Mouse (Mus musculus): ENCODE measurements around the gene Kazn. TPM values are rescaled to one million over a fixed set of nuclear protein-coding genes. Genes with fewer than 3 reads are reported as not detected.

The Kazn gene
- polyA plus RNA-seq, 1 experiment from 2014 or later = 15.5 TPM

DNA sequence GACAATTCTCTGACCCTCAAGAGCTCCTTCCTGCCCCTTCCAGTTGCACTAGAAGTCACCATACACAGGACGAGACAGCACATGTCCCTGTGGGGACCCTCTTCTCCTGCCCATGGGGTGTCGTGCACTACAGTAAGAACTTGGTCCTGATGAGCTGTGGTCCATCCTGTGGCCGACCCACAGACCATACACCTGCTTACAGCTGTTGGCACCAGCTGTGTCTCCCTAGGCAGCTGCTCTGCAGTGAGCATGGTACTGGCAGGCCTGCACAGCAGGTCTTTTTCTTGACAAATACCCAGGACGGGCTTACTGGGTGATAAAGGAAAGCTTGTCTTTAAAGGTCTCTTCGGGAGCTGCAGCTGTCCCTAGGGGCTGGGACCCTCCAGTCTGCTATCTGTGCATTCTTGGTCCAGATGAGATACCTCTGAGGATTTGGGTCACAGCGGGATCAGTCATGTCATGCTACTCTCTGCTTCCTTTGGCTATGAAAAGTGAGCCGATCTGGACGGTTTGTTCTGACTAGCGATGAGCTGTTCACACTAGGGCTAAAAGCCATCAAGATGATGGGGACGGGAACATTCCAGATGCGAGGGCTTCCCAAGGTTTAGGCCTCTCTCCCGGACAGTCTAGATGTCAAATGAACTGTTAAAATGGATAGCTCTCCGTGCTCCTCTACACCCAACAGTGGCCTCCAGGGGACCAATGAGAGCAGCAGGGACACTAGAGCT is 179.9 kb downstream of the Kazn start:
- Histone ChIP-seq H3K4me3 (ENCODE audit: low read length) (no peak overlapping the region), H3K4me1 (ENCODE audit: insufficient read depth, low read length) (peaks cover 24% of the 10 kb centered on the region), H3K9ac (replicated peaks; ENCODE audit: low read length) (no peak overlapping the region), H3K27me3 (ENCODE audit: insufficient read depth, low read length) (no peaks in the 10 kb centered on the region), H3K27ac (ENCODE audit: low read length) (no peak overlapping the region), H3K36me3 (ENCODE audit: insufficient read depth, low read length) (no peaks in the 10 kb centered on the region), H3K4me2 (replicated peaks; ENCODE audit: low read depth, low read length) (no peak overlapping the region), H3K9me3 (ENCODE audit: low read length) (no peaks in the 10 kb centered on the region)
- no peak for ATAC-seq (ENCODE audit: low FRiP score, low TSS enrichment)
- 84% methylated on average over 13 of the region's 13 CpGs for WGBS

DNA sequence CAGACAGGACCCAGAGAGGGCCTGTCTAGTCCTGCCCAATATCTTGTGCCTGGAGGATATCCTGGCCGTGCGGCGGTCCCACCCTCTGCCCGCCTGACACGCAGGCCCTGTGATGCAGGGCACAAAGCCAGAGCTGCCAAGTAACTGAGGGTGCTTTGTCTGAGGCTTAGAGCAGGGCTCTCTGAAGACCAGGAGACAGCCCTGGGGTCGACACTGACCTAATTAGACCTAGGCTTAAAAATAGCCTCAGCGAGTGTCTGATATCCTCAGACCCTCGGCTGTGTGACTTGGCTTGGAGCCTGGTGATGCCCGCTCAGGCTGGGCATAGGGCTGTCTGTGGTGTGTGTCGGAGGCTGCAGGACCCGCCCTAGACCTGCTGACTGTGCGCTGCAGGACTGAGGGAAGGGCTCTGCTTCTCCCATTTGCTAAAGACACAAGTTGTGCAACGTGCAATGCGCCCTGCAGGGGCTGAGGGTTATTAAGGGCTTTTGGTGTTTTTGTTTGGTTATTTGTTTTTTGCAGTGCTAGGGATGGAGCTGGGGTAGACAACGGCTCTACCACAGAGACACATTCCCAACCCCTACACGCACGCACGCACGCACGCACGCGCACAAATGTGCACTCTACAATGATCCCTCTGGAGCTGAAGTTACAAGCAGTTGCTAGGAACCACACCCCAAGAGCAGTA is 181.5 kb downstream of the Kazn start:
- no peaks in the 10 kb centered on the region for H3K9me3 ChIP-seq (ENCODE audit: low read length)
- peaks cover 39% of the 10 kb centered on the region for H3K4me1 ChIP-seq (ENCODE audit: insufficient read depth, low read length)
- H3K9ac ChIP-seq (replicated peaks; ENCODE audit: low read length) = no peak overlapping the region
- ATAC-seq (ENCODE audit: low FRiP score, low TSS enrichment) = no peak
- H3K36me3 ChIP-seq (ENCODE audit: insufficient read depth, low read length) = no peaks in the 10 kb centered on the region
- H3K4me3 ChIP-seq (ENCODE audit: low read length) = no peak overlapping the region
- H3K27ac ChIP-seq (ENCODE audit: low read length) = no peak overlapping the region
- WGBS = 84% methylated on average over 22 of the region's 22 CpGs
- H3K27me3 ChIP-seq (ENCODE audit: insufficient read depth, low read length) = no peaks in the 10 kb centered on the region
- no peak overlapping the region for H3K4me2 ChIP-seq (replicated peaks; ENCODE audit: low read depth, low read length)

DNA sequence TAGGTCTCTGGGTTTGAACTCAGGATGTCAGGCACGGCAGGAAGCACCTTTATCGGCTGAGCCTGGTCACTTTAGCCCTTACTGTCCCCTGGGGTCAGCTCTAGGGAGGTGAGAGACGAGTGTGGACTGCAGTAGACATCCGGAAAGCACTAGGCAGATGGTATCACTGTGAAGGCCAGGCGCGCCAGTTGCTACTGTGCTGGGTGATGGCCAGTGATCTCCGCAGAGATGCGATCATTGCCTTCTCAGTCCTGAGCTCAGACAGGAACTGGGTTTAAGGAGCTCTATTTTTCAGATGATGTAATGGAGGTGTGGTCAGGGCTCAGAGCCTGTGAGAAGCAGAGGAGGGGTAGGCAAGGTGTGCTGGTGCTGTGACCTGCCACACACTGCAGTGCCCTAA is 183.6 kb downstream of the Kazn start:
- H3K27me3 ChIP-seq (ENCODE audit: insufficient read depth, low read length) = no peaks in the 10 kb centered on the region
- peaks cover 35% of the 10 kb centered on the region for H3K4me1 ChIP-seq (ENCODE audit: insufficient read depth, low read length)
- H3K36me3 ChIP-seq (ENCODE audit: insufficient read depth, low read length) = no peaks in the 10 kb centered on the region
- H3K4me3 ChIP-seq (ENCODE audit: low read length) = no peak overlapping the region
- H3K4me2 ChIP-seq (replicated peaks; ENCODE audit: low read depth, low read length) = no peak overlapping the region
- ATAC-seq (ENCODE audit: low FRiP score, low TSS enrichment) = no peak
- H3K9me3 ChIP-seq (ENCODE audit: low read length) = no peaks in the 10 kb centered on the region
- WGBS = 88% methylated on average over 8 of the region's 8 CpGs
- no peak overlapping the region for H3K27ac ChIP-seq (ENCODE audit: low read length)
- no peak overlapping the region for H3K9ac ChIP-seq (replicated peaks; ENCODE audit: low read length)

- 83% methylated on average over 11 of the region's 11 CpGs for whole genome bisulfite sequencing
- no peak overlapping the region for H3K4me3 ChIP-seq (ENCODE audit: low read length)
- no peaks in the 10 kb centered on the region for H3K36me3 ChIP-seq (ENCODE audit: insufficient read depth, low read length)
- no peak for ATAC-seq (ENCODE audit: low FRiP score, low TSS enrichment)
- H3K4me1 ChIP-seq (ENCODE audit: insufficient read depth, low read length) = peaks cover 36% of the 10 kb centered on the region
- H3K27me3 ChIP-seq (ENCODE audit: insufficient read depth, low read length) = no peaks in the 10 kb centered on the region
- H3K9ac ChIP-seq (replicated peaks; ENCODE audit: low read length) = no peak overlapping the region
- H3K27ac ChIP-seq (ENCODE audit: low read length) = no peak overlapping the region
- H3K4me2 ChIP-seq (replicated peaks; ENCODE audit: low read depth, low read length) = no peak overlapping the region
- no peaks in the 10 kb centered on the region for H3K9me3 ChIP-seq (ENCODE audit: low read length)
These were observed 184.6 kb downstream of the Kazn start for GRCm38 (mm10) chr4:142054580-142054979.

DNA sequence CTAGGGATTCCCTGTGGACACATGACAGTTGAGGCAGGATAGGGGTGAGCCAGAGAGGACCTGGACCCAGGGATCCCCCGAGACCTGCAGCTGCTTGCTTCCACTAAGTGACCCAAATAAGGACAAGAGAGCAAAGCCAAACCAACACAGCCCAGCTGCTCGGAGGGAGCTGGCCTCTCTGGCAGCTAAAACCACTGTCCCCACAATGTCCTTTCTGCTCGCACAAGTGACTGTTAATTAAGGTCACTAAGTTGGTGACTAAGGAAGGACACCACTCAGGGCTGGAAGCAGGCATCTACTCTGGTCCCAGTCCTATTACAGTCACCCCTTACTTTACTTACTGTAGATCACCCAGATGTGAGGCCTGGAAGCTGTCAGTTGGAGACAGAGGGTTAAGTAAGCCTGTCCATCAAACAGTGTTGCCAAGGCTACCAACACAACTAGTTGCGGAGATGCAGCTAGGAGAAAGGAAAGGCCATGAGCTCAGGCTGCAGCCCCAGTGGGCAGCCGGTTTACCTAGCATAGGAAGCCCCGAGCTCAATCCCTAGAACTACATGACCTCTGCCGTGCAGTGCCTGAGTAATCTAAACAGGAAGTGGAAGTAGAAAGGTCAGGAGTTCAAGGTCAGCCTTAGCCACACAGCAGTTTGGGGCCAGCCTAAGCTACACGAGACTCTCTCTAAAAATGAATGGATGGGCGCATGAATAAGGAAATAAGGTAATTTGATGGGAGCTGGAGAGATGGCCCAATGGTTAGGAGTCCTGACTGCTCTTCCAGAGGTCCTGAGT is 185.3 kb downstream of the Kazn start:
- 39% methylated on average over 9 of the region's 9 CpGs for WGBS
- no peak; the same call in 1 of the 2 replicates for ATAC-seq (ENCODE audit: low FRiP score, low TSS enrichment)

GRCm38 (mm10) chr4:142053261-142053660 is 185.9 kb downstream of the Kazn start:
- H3K9me3 ChIP-seq (ENCODE audit: low read length) = no peaks in the 10 kb centered on the region
- H3K36me3 ChIP-seq (ENCODE audit: insufficient read depth, low read length) = no peaks in the 10 kb centered on the region
- H3K4me1 ChIP-seq (ENCODE audit: insufficient read depth, low read length) = peaks cover 42% of the 10 kb centered on the region
- H3K9ac ChIP-seq (replicated peaks; ENCODE audit: low read length) = no peak overlapping the region; the same call in 1 of the 2 replicates
- 61% methylated on average over 4 of the region's 4 CpGs for WGBS
- peak overlapping the region; percentile 60 for H3K27ac ChIP-seq (ENCODE audit: low read length)
- ATAC-seq (ENCODE audit: low FRiP score, low TSS enrichment) = no peak
- no peak overlapping the region for H3K4me3 ChIP-seq (ENCODE audit: low read length)
- H3K27me3 ChIP-seq (ENCODE audit: insufficient read depth, low read length) = no peaks in the 10 kb centered on the region
- H3K4me2 ChIP-seq (replicated peaks; ENCODE audit: low read depth, low read length) = no peak overlapping the region

More for the DNA sequence above, 185.3 kb downstream of the Kazn start:
- H3K4me1 ChIP-seq (ENCODE audit: insufficient read depth, low read length) = peaks cover 40% of the 10 kb centered on the region
- H3K36me3 ChIP-seq (ENCODE audit: insufficient read depth, low read length) = no peaks in the 10 kb centered on the region
- H3K9ac ChIP-seq (replicated peaks; ENCODE audit: low read length) = no peak overlapping the region; the same call in 1 of the 2 replicates
- H3K4me2 ChIP-seq (replicated peaks; ENCODE audit: low read depth, low read length) = no peak overlapping the region
- no peak overlapping the region for H3K4me3 ChIP-seq (ENCODE audit: low read length)
- H3K27me3 ChIP-seq (ENCODE audit: insufficient read depth, low read length) = no peaks in the 10 kb centered on the region
- H3K27ac ChIP-seq (ENCODE audit: low read length) = peak overlapping the region; percentile 60
- H3K9me3 ChIP-seq (ENCODE audit: low read length) = no peaks in the 10 kb centered on the region

DNA sequence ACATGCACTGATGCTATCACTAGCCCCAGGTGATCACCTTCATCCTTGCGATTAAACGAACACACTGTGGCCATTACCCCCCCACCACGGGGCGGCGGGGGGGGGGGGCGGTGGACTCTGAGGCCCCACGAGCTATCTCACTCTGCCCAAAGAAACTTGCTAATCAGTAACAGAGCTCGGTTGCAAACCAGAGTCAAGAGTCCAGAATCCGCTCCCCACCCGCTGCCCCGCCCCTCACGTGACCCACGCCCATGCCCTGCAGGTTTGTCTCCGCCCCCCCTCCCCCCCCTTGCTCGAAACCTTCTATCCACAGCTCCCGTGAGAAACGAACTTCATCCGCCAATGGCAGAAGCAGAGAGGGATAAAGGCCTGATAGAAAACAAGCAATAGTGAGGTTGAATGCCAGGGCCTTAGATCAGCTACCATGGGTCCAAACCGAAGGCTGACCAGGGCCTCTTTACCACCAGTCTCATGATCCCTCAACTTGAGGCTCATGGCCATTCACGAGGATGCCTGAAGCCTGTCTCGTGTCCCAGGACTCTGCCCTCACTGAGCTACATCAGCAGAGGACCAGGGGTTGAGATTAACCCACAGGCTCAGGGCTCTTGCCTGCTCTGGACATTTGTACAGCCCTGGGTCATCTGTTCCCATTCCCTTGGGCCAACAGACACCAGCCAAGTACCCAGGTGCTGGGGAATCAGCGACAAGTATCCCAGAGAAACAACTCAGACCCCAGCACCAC is 186.6 kb downstream of the Kazn start:
- no peak overlapping the region for H3K4me3 ChIP-seq (ENCODE audit: low read length)

More for the DNA sequence above, 186.6 kb downstream of the Kazn start:
- Histone ChIP-seq H3K9me3 (ENCODE audit: low read length) (no peaks in the 10 kb centered on the region), H3K27me3 (ENCODE audit: insufficient read depth, low read length) (no peaks in the 10 kb centered on the region), H3K4me2 (replicated peaks; ENCODE audit: low read depth, low read length) (no peak overlapping the region), H3K27ac (ENCODE audit: low read length) (peak overlapping the region; percentile 79), H3K4me1 (ENCODE audit: insufficient read depth, low read length) (peaks cover 49% of the 10 kb centered on the region), H3K36me3 (ENCODE audit: insufficient read depth, low read length) (no peaks in the 10 kb centered on the region), H3K9ac (replicated peaks; ENCODE audit: low read length) (no peak overlapping the region)
- peak; percentile 53; the same call in 1 of the 2 replicates for ATAC-seq (ENCODE audit: low FRiP score, low TSS enrichment)
- WGBS = 46% methylated on average over 20 of the region's 22 CpGs

Data from kidney, embryonic 16.5 days (tissue).